Mouse (Mus musculus): ENCODE data around the gene Pde7b.

DNA sequence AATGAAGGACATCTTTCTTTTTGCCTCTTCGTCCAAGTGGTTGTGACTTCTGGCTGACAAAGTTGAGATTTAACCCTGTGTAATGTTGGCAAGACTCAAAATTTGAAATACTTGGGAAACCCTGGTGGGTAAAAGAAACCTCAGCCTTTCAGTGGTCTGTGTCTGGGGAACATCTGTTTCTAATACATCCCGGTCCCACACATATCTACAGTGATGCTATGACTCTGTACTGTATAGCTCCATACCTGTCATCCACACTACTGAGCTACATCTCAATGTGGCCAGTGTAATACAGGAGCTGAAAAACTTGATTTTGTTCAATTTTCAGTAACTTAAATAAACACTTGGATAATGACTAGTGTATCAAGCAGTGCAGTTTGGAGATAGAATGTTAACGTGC lies 216.4 kb downstream of the Pde7b start:
- TF ChIP-seq TAL1 (conservative IDR thresholded peaks at IDR 0.05; ENCODE audit: low read depth, low read length) (no peak), CTCF (IDR thresholded peaks at IDR 0.05; ENCODE audit: low read depth, low read length) (no peak), GATA1 (IDR thresholded peaks at IDR 0.05; ENCODE audit: borderline replicate concordance, low read length) (no peak), POLR2AphosphoS5 (IDR thresholded peaks at IDR 0.05; ENCODE audit: insufficient replicate concordance, low read depth, low read length) (no peak), GATA2 (IDR thresholded peaks at IDR 0.05; ENCODE audit: borderline replicate concordance, low read depth, low read length) (no peak)
